9 mouse cellular contexts compared by ENCODE assay signal in the genomic region with DNA sequence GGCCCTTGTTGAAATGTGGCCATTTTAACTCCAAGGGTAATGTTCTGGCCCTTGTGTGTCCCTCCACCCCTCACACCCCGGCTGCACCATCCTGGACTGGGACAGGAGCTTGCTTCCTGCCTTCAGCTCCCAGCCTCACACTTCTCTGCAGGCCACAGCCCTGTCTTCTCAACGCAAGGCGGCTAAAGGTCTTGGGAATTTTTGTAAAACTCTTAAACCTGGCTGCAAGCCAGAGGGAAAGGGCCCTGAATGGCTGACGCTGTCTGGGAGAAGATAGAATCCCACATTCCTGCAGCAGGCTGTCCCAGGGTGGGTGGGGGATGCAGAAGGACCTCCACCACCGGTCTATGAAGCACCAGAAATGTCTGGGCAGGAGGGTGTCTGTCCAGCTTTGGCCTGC.
DNase-seq lines count a peak whose midpoint lies in the region; ATAC-seq and TF ChIP-seq lines count a peak whose summit lies in the region.
"Had no signal": no experiment of that assay in that cellular context is flagged by ENCODE, and none has a peak within 500 bp of the region (broad histone marks: within the 10 kb centered on the region; RNA-seq: fewer than 3 reads in every experiment).

No protein-coding gene starts in this region.

- H3K4me2 ChIP-seq in heart, postnatal 0 days (ENCODE audit: low read depth, low read length) = no peak overlapping the region
- no peak overlapping the region for H3K4me2 ChIP-seq in limb, embryonic 14.5 days (replicated peaks; ENCODE audit: low read depth, low read length, severe bottlenecking)

- H3K27me3 ChIP-seq in heart, postnatal 0 days (ENCODE audit: control insufficient read depth, insufficient read depth, low read length) = peaks cover 62% of the 10 kb centered on the region
- H3K27me3 ChIP-seq in limb, embryonic 14.5 days (ENCODE audit: control insufficient read depth, insufficient read depth, low read length) = no peaks in the 10 kb centered on the region
- peaks cover 7% of the 10 kb centered on the region; the same call in 1 of the 2 replicates for H3K27me3 ChIP-seq in thymus, adult 2 months (ENCODE audit: control insufficient read depth, insufficient read depth, low read length)

- no peaks in the 10 kb centered on the region for H3K9me3 ChIP-seq in heart, postnatal 0 days (replicated peaks; ENCODE audit: control insufficient read depth, low read length)
- H3K9me3 ChIP-seq in limb, embryonic 14.5 days (ENCODE audit: control insufficient read depth, low read length) = no peaks in the 10 kb centered on the region

- no peak overlapping the region for H3K4me3 ChIP-seq in heart, postnatal 0 days (ENCODE audit: low read depth, low read length)
- H3K4me3 ChIP-seq in limb, embryonic 14.5 days (replicated peaks; ENCODE audit: low read length) = no peak overlapping the region
- no peak overlapping the region for H3K4me3 ChIP-seq in thymus, adult 2 months (ENCODE audit: control insufficient read depth, insufficient read depth, low read length)

- TF ChIP-seq POLR2A in limb, embryonic 14.5 days (IDR thresholded peaks at IDR 0.05; ENCODE audit: borderline replicate concordance, extremely low read depth, insufficient read depth, insufficient read length) = no peak
- TF ChIP-seq POLR2A in thymus, adult 2 months (IDR thresholded peaks at IDR 0.05; ENCODE audit: control insufficient read depth, extremely low read depth, insufficient read depth, low read length, poor library complexity) = no peak

- ATAC-seq in heart, postnatal 0 days (ENCODE audit: insufficient read depth, low read depth) = no peak
- ATAC-seq in limb, embryonic 14.5 days (ENCODE audit: low FRiP score, low read depth) = peak; percentile 10; the same call in 1 of the 2 replicates
- ATAC-seq: Patski had no signal

- no peak overlapping the region for H3K27ac ChIP-seq in heart, postnatal 0 days (ENCODE audit: low read depth)
- peak overlapping the region; percentile 68 for H3K27ac ChIP-seq in limb, embryonic 14.5 days (replicated peaks; ENCODE audit: low read depth, low read length)
- no peak overlapping the region for H3K27ac ChIP-seq in thymus, adult 2 months (ENCODE audit: control insufficient read depth, insufficient read depth, low read length)

- TF ChIP-seq CTCF in heart, postnatal 0 days (IDR thresholded peaks at IDR 0.05; ENCODE audit: low read depth) = no peak
- no peak for TF ChIP-seq CTCF in thymus, adult 2 months (IDR thresholded peaks at IDR 0.05; ENCODE audit: borderline replicate concordance, control insufficient read depth, extremely low read depth, insufficient read depth, low read length, poor library complexity)

- 18% methylated on average over 5 of the region's 5 CpGs for WGBS in heart, postnatal 0 days
- 16% methylated on average over 5 of the region's 5 CpGs for WGBS in limb, embryonic 14.5 days
- WGBS in thymus, adult 2 months = 90% methylated on average over 5 of the region's 5 CpGs

- TF ChIP-seq EP300 in heart, postnatal 0 days (IDR thresholded peaks at IDR 0.05; ENCODE audit: low read depth) = no peak

- H3K4me1 ChIP-seq in heart, postnatal 0 days (ENCODE audit: control insufficient read depth, insufficient read depth) = peaks cover 4% of the 10 kb centered on the region
- peaks cover 72% of the 10 kb centered on the region for H3K4me1 ChIP-seq in limb, embryonic 14.5 days (ENCODE audit: control insufficient read depth, insufficient read depth, low read length)
- H3K4me1 ChIP-seq in thymus, adult 2 months (replicated peaks; ENCODE audit: control insufficient read depth, insufficient read depth, low read length) = peaks cover 19% of the 10 kb centered on the region

- DNase-seq in retina, postnatal 1 day = peak; percentile 32
- DNase-seq in retina, embryonic 14.5 days (ENCODE audit: low spot score) = no peak
- DNase-seq in heart, postnatal 0 days (ENCODE audit: low spot score) = peak; percentile 7
- DNase-seq in limb, embryonic 14.5 days (ENCODE audit: low spot score) = peak; percentile 65
- DNase-seq in thymus, adult 18-20 months = no peak
- DNase-seq in thymus, adult 2 months = no peak
- no peak for DNase-seq in adrenal gland, postnatal 36 days
- DNase-seq: cerebellum, adult 8-10 months had no signal

- no peaks in the 10 kb centered on the region for H3K36me3 ChIP-seq in heart, postnatal 0 days (replicated peaks; ENCODE audit: control insufficient read depth, insufficient read depth, low read length)
- no peaks in the 10 kb centered on the region for H3K36me3 ChIP-seq in limb, embryonic 14.5 days (ENCODE audit: control insufficient read depth, insufficient read depth, low read length)
- H3K36me3 ChIP-seq in thymus, adult 2 months (ENCODE audit: control insufficient read depth, insufficient read depth, low read length) = no peaks in the 10 kb centered on the region

- no peak overlapping the region for H3K9ac ChIP-seq in heart, postnatal 0 days (replicated peaks; ENCODE audit: low read depth, low read length)
- H3K9ac ChIP-seq in limb, embryonic 14.5 days (ENCODE audit: low read depth, low read length, severe bottlenecking) = no peak overlapping the region

Comparison
In these comparisons a context has a peak if more than half of its experiments do, and no peak if none do; other contexts are left out.
1. DNase-seq: peak in retina, postnatal 1 day (single experiment), heart, postnatal 0 days (single experiment) and limb, embryonic 14.5 days (single experiment); none in retina, embryonic 14.5 days (single experiment), thymus, adult 18-20 months (0 of 2), thymus, adult 2 months (single experiment) and adrenal gland, postnatal 36 days (0 of 2).